Mouse (Mus musculus) cerebellum, postnatal 4 days (tissue): ENCODE results near the gene Glod4.
A peak's percentile ranks its signal among the peaks of the same experiment; 100 is the strongest.

ENCODE experiments used
- DNase-seq, 2 experiments: peaks; one replicate each; pipeline ENCODE4 v3.0.0; 2022; ENCODE audit warnings: low spot score in 2 of 2, mixed read lengths in 1 of 2

The Glod4 gene

GRCm38 (mm10) chr11:76146187-76147010, 97.1 kb downstream of the Glod4 start:
- DNase-seq = no peak

DNA sequence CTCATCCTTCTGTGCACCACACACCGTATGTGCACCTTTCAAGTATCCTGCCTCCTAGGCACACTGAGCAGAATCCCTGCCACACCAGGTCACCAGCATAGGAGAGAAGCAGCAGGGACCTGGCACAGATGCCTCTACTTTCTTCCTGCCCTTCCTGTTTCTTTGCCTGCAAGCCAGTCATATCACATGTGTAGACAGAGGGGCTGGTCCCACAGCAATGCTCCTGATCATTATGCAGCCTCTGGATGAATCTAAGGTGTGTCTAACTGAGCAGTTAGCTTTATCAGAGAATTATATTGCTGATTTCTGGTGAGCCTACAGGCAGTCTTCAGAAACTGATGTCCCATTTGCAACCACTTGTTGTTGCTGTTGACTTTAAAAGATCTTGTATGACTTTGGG, 98.4 kb downstream of the Glod4 start:
- no peak for DNase-seq

DNA sequence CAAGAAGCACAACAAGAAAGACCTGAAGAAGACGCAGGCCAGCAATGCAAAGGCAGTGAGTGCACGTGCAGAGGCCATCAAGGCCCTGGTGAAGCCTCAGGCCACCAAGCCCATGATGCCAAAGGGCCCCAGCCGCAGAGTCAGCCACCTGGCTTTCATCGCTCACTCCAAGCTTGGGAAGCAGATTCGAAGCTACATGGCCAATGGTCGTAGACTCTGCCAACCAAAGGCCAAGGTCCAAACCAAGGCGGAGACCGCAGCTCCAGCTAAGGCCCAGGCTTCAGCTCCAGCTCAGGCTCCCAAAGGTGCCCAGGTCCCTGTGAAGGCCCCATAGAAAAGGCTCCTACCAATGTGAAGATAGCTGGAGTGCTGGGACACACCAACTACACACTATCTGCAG, 99.1 kb downstream of the Glod4 start:
- DNase-seq = no peak

DNA sequence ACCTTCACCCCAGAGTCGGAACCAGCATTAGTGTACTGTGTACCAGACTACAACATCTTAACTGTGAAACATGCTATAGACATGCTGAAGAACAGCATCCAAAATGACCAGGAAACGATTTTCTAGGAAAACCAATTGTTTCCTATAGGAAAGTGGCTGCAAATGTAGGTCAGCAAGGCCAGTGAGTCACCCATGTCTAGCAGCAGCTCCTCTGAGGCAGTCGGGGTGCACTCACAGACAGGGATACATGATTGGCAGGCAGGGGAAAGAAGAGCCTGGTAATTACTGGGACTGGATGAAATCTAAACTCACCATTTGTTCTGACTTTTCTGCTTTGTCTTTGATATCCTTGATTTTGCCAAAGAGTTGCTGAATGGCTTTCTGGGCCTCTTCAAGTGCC, 105.5 kb downstream of the Glod4 start:
- no peak for DNase-seq

- DNase-seq = no peak
Observed at GRCm38 (mm10) chr11:76135641-76136437, 107.7 kb downstream of the Glod4 start.

- DNase-seq = no peak
Observed at GRCm38 (mm10) chr11:76130859-76131258, 112.7 kb downstream of the Glod4 start.

DNA sequence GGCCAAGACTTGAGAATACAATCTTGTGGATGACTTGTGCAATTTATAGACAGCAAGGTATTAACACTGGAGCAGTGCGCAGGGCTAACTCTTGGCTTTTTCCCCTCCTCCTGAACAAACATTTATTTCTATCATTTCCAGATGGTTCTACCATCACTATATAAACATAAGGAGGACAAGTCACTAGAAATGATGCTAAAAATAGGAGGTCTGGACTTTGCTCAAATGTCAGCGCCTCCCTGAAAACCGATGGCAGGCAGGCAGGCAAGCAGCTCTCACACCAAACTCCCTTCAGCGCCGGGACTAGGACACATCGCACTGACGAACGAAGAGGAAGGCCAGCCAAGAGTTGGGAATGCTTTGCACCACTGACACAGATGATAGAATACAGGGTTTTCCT, 118.1 kb downstream of the Glod4 start:
- DNase-seq = no peak

DNA sequence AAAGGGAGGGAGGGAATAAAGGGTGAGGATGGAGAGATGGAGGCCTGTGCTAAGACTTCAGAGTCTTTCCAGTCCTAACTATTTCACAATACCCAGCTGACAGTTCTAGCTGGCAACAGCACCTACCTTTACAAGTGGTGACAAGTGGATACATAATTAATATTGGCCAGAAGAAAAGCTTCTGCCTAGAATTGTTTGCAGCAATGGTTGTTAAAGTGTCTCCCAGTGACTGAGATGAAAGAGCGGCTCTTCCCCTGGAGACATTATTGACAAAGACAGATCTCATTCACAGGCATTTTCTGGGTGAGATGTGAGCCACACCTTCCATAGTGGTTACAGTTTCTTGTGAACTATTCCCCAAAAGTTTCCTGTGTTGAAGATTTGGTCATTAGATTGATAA, 120.0 kb downstream of the Glod4 start:
- no peak for DNase-seq

DNA sequence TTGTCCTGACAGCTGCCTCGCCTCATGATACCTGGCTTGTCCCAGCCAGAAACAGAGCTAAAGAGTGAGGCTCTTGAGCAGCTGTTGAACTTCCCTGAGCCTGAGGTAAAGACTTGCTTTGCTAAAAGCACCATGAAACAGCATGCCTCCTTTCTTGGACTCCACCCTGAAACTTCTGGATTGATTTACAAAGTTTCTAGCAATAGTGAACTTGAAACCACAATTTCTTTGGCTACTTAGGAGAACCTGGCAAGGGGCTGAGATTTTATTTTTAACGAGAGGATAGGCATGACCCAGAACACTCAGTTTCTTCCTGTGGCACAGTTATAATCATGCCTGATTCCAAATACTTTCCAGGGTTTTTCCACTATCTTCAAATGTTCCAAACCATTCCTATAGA, 121.0 kb downstream of the Glod4 start:
- DNase-seq = no peak

GRCm38 (mm10) chr11:76121086-76121485, 122.4 kb downstream of the Glod4 start:
- DNase-seq = no peak

DNA sequence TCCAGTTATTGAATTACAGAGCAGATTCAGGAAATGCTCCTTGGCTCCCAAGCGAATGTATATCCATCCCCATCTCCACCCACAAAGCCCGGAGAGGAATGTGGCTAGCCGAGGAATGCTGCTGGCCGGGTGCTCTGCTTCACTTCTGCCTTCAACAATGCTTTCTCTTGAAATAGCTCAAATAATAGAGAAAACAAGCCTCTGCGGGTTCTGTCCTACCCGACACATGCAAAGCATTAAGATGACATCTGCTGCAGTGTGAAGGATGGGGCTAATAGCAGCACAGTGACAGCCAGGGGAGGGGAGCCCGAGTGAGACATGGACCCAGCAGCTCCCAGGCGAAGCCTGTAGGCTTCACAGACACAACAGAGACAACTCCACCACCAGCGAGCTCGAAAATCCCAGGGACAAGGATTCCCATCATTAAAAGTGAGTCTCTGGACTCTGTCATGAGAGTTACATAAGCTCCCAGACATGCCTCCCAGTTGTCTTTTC, 123.1 kb downstream of the Glod4 start:
- DNase-seq = no peak

DNA sequence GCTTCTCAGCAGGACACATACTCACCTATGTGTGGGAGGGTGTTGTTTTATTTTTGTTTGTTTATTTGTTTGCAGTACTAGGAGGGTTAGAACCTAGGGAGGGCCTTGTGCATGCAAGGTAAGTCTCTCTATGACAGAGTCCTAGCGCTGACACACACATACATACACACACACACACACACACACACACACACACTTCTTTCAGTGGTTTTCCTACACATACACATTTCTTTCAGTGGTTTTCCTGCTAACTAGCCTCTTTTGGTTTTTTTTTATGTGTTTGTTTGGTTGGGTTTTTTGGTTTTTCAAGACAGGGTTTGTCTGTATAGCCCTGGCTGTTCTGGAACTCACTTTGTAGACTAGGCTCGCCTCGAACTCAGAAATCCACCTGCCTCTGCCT, 133.1 kb downstream of the Glod4 start:
- DNase-seq = no peak

DNA sequence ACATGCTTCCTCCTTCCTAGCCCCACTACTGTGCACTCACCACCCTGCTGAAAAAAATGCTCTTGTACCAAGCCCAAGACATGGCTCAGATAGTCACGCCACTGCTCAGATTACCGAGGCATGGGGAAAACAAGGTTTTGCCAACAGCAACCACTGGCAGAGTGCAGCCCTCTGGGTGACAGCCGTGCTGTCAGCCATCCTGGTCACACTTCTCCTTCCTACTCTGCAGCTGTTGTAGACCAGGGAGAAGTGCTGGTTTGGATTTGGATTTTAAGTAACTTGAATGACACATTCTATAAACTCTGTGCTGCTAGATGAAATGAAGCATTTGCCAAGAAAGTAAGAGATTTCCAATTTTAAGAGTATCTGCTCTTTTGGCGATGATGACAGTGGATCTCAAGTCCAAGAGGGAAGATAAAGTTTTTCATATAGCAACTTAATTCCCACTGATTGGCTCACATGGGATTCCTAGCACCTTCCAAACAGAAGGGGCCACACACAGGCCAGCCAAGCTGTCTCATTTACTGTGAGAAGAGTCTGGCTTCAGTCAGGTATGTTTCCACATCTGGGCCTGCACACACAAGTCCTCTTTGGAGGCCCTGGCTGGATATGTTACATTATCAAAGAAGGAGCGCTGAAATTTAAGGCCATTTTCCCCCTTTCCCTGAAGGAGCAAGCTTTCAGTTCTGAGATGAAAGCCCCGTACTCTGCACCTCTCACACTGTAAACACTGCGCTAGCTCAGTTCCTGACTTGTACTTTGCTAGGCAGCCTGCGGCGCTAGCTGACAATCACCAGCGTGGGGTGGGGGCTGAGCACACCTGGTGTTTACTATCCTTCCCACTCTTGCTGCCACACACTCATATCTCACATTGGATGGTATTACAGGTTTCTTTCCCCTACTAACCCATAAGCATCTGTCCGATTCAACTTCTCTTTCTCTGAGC, 136.7 kb downstream of the Glod4 start:
- no peak for DNase-seq

- DNase-seq = no peak
Observed at GRCm38 (mm10) chr11:76101154-76101553, 142.4 kb downstream of the Glod4 start.

- no peak for DNase-seq
Observed at GRCm38 (mm10) chr11:76099193-76099975, 144.1 kb downstream of the Glod4 start.

DNA sequence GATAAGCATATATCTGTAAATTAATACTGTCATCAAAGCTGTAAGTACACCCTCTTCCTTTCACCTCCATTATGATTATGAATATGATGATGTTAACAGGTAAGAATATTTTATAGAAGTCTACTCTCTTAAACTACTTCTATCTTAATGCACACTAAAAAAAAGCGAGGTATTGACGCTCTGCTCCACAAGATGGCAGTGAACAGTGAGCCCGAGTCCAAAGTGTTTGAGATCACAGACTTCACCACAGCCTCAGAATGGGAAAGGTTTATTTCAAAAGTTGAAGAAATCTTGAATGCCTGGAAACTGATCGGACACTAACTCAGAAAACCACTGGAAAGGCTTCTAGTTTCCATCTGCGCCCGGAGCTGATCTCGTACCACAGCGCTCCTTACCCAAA, 149.9 kb downstream of the Glod4 start:
- DNase-seq = no peak

DNA sequence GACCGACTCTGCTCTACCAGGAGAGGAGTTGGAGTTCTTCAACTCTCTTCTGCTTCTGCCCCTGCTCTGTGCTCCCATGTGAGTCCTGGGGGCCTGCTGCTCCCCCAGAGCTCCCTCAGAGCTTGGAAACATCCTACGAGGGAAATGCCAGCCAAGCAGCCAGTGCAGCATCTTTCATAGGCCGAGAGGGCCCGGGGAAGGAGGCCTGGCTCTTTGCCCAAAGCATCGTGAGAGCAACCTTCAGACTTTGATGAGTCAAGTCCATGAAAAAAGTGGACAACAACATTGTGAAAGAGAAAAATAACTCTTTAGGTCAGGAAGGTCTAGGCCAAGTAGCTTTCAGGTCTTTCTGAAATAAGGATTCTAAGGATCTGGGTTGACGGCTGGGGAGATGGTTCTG, 153.7 kb downstream of the Glod4 start:
- DNase-seq = no peak

DNA sequence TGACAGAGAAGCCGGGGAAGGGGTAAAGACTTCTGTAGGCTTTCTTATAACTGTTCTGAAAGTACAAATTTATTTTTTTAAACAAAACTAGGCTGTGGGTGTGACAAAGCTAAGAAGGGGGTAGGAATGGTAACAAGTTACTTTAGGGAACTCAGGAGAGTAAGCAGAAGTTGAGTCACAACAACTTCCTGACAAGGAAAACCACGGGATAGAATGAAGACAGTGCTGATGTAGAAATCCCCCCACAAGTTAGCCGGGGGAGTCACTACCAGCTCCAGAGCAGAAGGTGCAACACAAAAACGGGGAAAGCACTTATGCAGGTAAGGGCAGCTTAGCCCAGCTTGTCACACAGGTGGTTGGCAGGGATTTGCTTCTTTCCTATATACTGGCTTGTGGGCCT, 155.0 kb downstream of the Glod4 start:
- no peak for DNase-seq

DNA sequence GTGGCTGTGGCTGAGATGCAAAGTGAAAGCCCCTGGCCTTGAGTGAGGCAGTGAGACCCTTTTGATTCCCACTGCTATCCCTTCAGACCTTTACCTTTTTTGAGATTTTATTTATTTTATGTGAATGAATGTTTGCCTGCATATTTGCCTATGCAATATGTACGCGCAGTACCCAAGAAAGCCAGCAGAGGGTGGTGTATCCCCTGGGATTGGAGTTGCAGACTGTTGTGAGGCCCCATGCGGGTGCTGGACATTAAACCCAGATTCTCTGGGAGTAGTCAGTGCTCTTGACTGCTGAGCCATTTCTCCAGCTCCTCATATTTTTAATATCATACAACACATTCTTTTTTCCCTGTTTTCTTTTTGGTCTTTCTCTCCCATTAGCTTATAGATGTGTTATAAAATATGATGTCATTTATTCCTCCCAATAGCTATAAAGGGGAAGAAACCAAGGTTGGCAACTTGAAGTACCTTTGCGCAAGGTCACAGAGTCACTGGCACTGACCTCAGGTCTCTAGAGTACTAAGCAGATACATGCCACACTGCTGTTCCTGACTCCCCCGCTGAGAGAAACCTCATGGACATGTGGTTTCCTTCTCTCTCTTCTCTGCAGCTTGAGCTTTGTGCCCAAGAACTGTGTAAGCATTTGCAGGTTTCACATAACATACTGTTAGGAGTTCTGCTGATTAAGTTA, 157.5 kb downstream of the Glod4 start:
- DNase-seq = peak in 1 of 2 experiments; percentile 51

DNA sequence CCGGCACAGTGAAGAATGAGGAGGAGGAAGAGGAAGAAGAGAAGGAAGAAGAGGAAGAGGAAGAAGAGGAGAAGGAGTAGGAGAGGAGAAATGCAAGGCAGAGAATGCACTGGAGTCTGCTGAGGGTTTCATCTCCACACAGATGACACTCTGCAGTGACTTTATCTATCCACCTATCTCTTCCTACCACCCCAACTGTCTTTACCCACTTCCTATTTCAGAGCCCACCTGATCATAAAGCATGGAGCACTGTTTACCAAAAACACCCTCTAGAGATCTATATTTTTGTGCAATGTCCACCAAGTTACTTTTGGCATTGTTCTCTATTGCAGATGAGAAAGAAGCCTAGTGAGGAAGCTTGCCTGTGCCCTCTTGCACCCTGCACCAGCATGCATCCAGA, 158.6 kb downstream of the Glod4 start:
- no peak for DNase-seq
